Mouse (Mus musculus) C2C12 (cell line): Measurements from ENCODE around the gene Nxn.
A peak's percentile ranks its signal among the peaks of the same experiment; 100 is the strongest.

Experiments used
- CTCF ChIP-seq: IDR thresholded peaks from one replicate; pipeline ENCODE4 v1.5.1; 2011; ENCODE audit not compliant: control insufficient read depth, insufficient read depth, insufficient read length
- MYOD1 ChIP-seq: IDR thresholded peaks from one replicate; pipeline ENCODE4 v1.6.1; 2011; ENCODE audit warnings: low read depth; ENCODE audit not compliant: control insufficient read depth, insufficient read length

- no peak for TF ChIP-seq CTCF
- TF ChIP-seq MYOD1: peak; percentile 97
Measured at GRCm38 (mm10) chr11:76415985-76416384, 17.0 kb upstream of the Nxn start.
